9 mouse cellular contexts compared by ENCODE assay signal in genomic region chr1:151011056-151011455, GRCm38 (mm10). TPM values are rescaled to one million over a fixed set of nuclear protein-coding genes. Genes with fewer than 3 reads are reported as not detected.
DNase-seq lines count a peak whose midpoint lies in the region; ATAC-seq and TF ChIP-seq lines count a peak whose summit lies in the region.
"Had no signal": no experiment of that assay in that cellular context is flagged by ENCODE, and none has a peak within 500 bp of the region (broad histone marks: within the 10 kb centered on the region; RNA-seq: fewer than 3 reads in every experiment).

No protein-coding gene starts in this region.

- H3K4me3 ChIP-seq in forebrain, postnatal 0 days (ENCODE audit: low read depth, low read length): no peak overlapping the region
- H3K4me3 ChIP-seq in limb, embryonic 11.5 days (ENCODE audit: low read depth, low read length): no peak overlapping the region
- H3K4me3 ChIP-seq: heart, embryonic 13.5 days had no signal

- H3K27ac ChIP-seq in forebrain, postnatal 0 days (ENCODE audit: low read depth, low read length): no peak overlapping the region
- no peak overlapping the region for H3K27ac ChIP-seq in limb, embryonic 11.5 days (replicated peaks; ENCODE audit: low read depth, low read length)
- H3K27ac ChIP-seq: heart, embryonic 13.5 days had no signal

- H3K4me2 ChIP-seq in forebrain, postnatal 0 days (ENCODE audit: low read depth): no peak overlapping the region
- no peak overlapping the region for H3K4me2 ChIP-seq in limb, embryonic 11.5 days (ENCODE audit: low read depth, severe bottlenecking)
- H3K4me2 ChIP-seq: heart, embryonic 13.5 days had no signal

- TF ChIP-seq CTCF in forebrain, postnatal 0 days (IDR thresholded peaks at IDR 0.05; ENCODE audit: low read depth): peak; percentile 73

- H3K36me3 ChIP-seq in forebrain, postnatal 0 days (ENCODE audit: insufficient read depth): no peaks in the 10 kb centered on the region
- H3K36me3 ChIP-seq in limb, embryonic 11.5 days (ENCODE audit: control insufficient read depth, insufficient read depth, low read length): no peaks in the 10 kb centered on the region
- H3K36me3 ChIP-seq: heart, embryonic 13.5 days had no signal

- no peaks in the 10 kb centered on the region for H3K4me1 ChIP-seq in forebrain, postnatal 0 days (ENCODE audit: insufficient read depth)
- 0 out of 2 replicates have a peak, but pooled peaks cover 6% of the 10 kb centered on the region for H3K4me1 ChIP-seq in limb, embryonic 11.5 days (ENCODE audit: control insufficient read depth, insufficient read depth, low read length)

- 0 out of 2 replicates have a peak, but pooled peaks cover 5% of the 10 kb centered on the region for H3K27me3 ChIP-seq in forebrain, postnatal 0 days (ENCODE audit: insufficient read depth, low read length)
- no peaks in the 10 kb centered on the region for H3K27me3 ChIP-seq in limb, embryonic 11.5 days (ENCODE audit: control insufficient read depth, insufficient read depth, low read length)
- H3K27me3 ChIP-seq: heart, embryonic 13.5 days had no signal

- 34% methylated on average over 7 of the region's 7 CpGs for WGBS in forebrain, postnatal 0 days
- 34% methylated on average over 7 of the region's 7 CpGs for WGBS in limb, embryonic 11.5 days

- peak; percentile 25; the same call in 1 of the 2 replicates for ATAC-seq in forebrain, postnatal 0 days
- ATAC-seq in limb, embryonic 11.5 days (ENCODE audit: insufficient number of reproducible peaks, low FRiP score, low TSS enrichment, low read depth): no peak

- DNase-seq in urinary bladder, postnatal 10 days (ENCODE audit: low spot score): peak; percentile 23
- no peak for DNase-seq in urinary bladder, adult 2 months (ENCODE audit: low spot score)
- peak; percentile 25 for DNase-seq in cerebellum, adult 11 months
- DNase-seq in forebrain, postnatal 0 days: peak; percentile 54
- peak; percentile 77 for DNase-seq in induced T-regulatory cell, adult 2 months (ENCODE audit: low read depth)
- DNase-seq in limb, embryonic 11.5 days (ENCODE audit: low spot score): peak; percentile 89
- DNase-seq in natural killer cell, adult 2 months (ENCODE audit: low spot score in 2 of 2): peak; percentile 52 to 58
- DNase-seq in thymus, adult 18-20 months: peak; percentile 41 to 48

- H3K9ac ChIP-seq in forebrain, postnatal 0 days: no peak overlapping the region
- no peak overlapping the region for H3K9ac ChIP-seq in limb, embryonic 11.5 days (ENCODE audit: low read length)
- H3K9ac ChIP-seq: heart, embryonic 13.5 days had no signal

- no peaks in the 10 kb centered on the region for H3K9me3 ChIP-seq in forebrain, postnatal 0 days (ENCODE audit: low read length)
- H3K9me3 ChIP-seq in limb, embryonic 11.5 days (ENCODE audit: control insufficient read depth, low read length): no peaks in the 10 kb centered on the region
- H3K9me3 ChIP-seq: heart, embryonic 13.5 days had no signal

RNA-seq across cellular contexts. Expression of gene Hmcn1, which starts 17.8 kb away (rescaled TPM):
- polyA plus RNA-seq in urinary bladder, adult 2 months (2012; rRNA removed): 10.2 and 11.1 TPM in 2 replicates
- total RNA-seq in forebrain, postnatal 0 days (2014; rRNA removed): 4.1 and 4.5 TPM in 2 replicates
- polyA plus RNA-seq in forebrain, postnatal 0 days (2015; fragmentation: Nextera tagmentation; extraction: Ambion mirVana): 0.80 and 1.2 TPM in 2 replicates
- polyA plus RNA-seq in limb, embryonic 11.5 days (2014; fragmentation: Nextera tagmentation; extraction: Ambion mirVana): 23.8 and 28.0 TPM in 2 replicates
